Mouse (Mus musculus) limb, embryonic 13.5 days (tissue): ENCODE results near the gene Ltf. TPM values are rescaled to one million over a fixed set of nuclear protein-coding genes. Genes with fewer than 3 reads are reported as not detected.
A peak's percentile ranks its signal among the peaks of the same experiment; 100 is the strongest.

ENCODE experiments used
- ATAC-seq: fragments of 200-750 bp; cut with Nextera tagmentation; 2 replicates; pipeline ENCODE4 v1.8.0; 2017; ENCODE audit warnings: low read depth, moderate number of reproducible peaks, moderate TSS enrichment; ENCODE audit not compliant: low FRiP score
- H3K27ac ChIP-seq: fragments of 300-500 bp; sonication (generic); 2 replicates; pipeline ENCODE4 v1.5.1; 2015; ENCODE audit warnings: inconsistent platforms, mild to moderate bottlenecking, moderate library complexity
- H3K27me3 ChIP-seq: fragments of 300-500 bp; sonication (generic); 2 replicates; pipeline ENCODE4 v1.6.1; 2015; ENCODE audit warnings: mild to moderate bottlenecking, inconsistent platforms
- H3K36me3 ChIP-seq: fragments of 300-500 bp; sonication (generic); 2 replicates; pipeline ENCODE4 v1.6.1; 2015; ENCODE audit warnings: inconsistent platforms, mild to moderate bottlenecking, moderate library complexity
- H3K4me1 ChIP-seq: fragments of 300-500 bp; sonication (generic); 2 replicates; pipeline ENCODE4 v1.6.1; 2015; ENCODE audit warnings: inconsistent platforms
- H3K4me2 ChIP-seq: fragments of 300-500 bp; sonication (generic); replicated peaks from 2 replicates; pipeline ENCODE4 v1.6.1; 2015; ENCODE audit warnings: inconsistent platforms, mild to moderate bottlenecking, moderate library complexity
- H3K4me3 ChIP-seq: fragments of 300-500 bp; sonication (generic); 2 replicates; pipeline ENCODE4 v1.5.1; 2015; ENCODE audit warnings: moderate library complexity, mild to moderate bottlenecking, inconsistent platforms
- H3K9ac ChIP-seq: fragments of 300-500 bp; sonication (generic); 2 replicates; pipeline ENCODE4 v1.6.1; 2015; ENCODE audit warnings: mild to moderate bottlenecking, inconsistent platforms
- H3K9me3 ChIP-seq: fragments of 300-500 bp; sonication (generic); 2 replicates; pipeline ENCODE4 v1.6.1; 2016; ENCODE audit warnings: inconsistent platforms
- WGBS: fragments of 180-500 bp; shearing (Covaris S2); methylation state at CpG from one replicate; pipeline ENCODE4 v1.1.7; 2015; 5-methylcytosine and 5-hydroxymethylcytosine counted together
- polyA plus RNA-seq: library from polyadenylated mRNA; unstranded; fragments of >200 nt; fragmentation: Nextera tagmentation; extraction: Ambion mirVana; gene quantifications from 2 replicates; pipeline ENCODE4 v1.2.1, GENCODE M21; 2015

The Ltf gene
- polyA plus RNA-seq: 0.69 and 0.73 TPM in 2 replicates

DNA sequence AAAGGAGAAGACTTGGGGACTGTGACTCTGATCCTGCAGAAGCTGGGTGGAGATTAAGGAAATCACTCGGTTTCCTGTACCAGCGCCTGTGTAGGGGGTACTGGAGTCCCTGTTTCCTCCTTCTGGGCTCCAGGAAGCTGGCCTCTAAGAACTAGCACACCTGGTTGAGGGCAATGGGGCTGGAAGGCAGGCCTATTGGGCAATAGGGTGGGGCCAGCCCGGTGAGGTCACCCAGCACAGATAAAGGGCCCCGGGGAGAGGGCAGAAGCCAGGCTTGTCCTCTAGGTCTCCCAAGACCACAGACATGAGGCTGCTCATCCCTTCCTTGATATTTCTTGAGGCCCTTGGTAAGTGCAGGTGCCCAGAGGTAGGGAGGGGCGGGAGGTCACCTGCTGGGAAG is at the start of gene Ltf:
Ltf (plus strand) TSS at position 250 of the 400 bp plus-strand sequence.
- ATAC-seq: no peak
- H3K36me3 ChIP-seq: no peaks in the 10 kb centered on the region
- H3K27me3 ChIP-seq: no peaks in the 10 kb centered on the region
- H3K4me1 ChIP-seq: peaks cover 7% of the 10 kb centered on the region
- H3K4me3 ChIP-seq: no peak within 1 kb of the TSS
- no peak within 1 kb of the TSS for H3K4me2 ChIP-seq
- 83% methylated on average over 5 of the region's 5 CpGs for WGBS
- no peak within 1 kb of the TSS for H3K9ac ChIP-seq
- no peaks in the 10 kb centered on the region for H3K9me3 ChIP-seq
- H3K27ac ChIP-seq: no peak within 1 kb of the TSS

GRCm38 (mm10) chr9:110979411-110979810 is 39.7 kb upstream of the Ltf start:
- Histone ChIP-seq H3K9me3 (no peaks in the 10 kb centered on the region), H3K4me2 (no peak overlapping the region), H3K4me3 (no peak overlapping the region), H3K9ac (no peak overlapping the region), H3K36me3 (no peaks in the 10 kb centered on the region), H3K4me1 (no peaks in the 10 kb centered on the region), H3K27ac (no peak overlapping the region), H3K27me3 (no peaks in the 10 kb centered on the region)
- ATAC-seq: no peak
- 95% methylated on average over 11 of the region's 11 CpGs for WGBS

DNA sequence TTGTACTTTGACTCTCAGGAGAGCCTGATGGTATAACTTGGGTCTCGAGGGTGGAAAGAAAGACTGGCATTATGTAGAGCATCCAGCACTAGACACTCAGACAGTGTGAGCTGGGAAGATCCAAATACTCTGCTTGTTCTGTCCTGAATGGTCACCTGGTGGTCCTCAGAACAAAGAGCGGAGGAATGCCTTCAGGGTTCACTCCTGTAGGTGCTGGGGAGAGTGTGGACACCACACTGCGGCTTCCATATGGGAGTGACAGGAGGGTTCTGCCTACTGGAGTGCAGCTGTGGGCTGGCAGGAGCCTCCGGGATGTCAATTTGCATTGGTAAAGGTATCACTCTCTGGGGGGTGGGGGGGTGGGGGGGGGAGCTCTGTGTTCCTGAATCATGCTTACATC is 36.7 kb upstream of the Ltf start:
- H3K4me3 ChIP-seq: no peak overlapping the region
- no peaks in the 10 kb centered on the region for H3K4me1 ChIP-seq
- no peaks in the 10 kb centered on the region for H3K27me3 ChIP-seq
- no peak overlapping the region for H3K4me2 ChIP-seq
- no peaks in the 10 kb centered on the region for H3K9me3 ChIP-seq
- WGBS: 69% methylated on average over 4 of the region's 4 CpGs
- no peak for ATAC-seq
- no peaks in the 10 kb centered on the region for H3K36me3 ChIP-seq
- H3K9ac ChIP-seq: no peak overlapping the region
- H3K27ac ChIP-seq: no peak overlapping the region

DNA sequence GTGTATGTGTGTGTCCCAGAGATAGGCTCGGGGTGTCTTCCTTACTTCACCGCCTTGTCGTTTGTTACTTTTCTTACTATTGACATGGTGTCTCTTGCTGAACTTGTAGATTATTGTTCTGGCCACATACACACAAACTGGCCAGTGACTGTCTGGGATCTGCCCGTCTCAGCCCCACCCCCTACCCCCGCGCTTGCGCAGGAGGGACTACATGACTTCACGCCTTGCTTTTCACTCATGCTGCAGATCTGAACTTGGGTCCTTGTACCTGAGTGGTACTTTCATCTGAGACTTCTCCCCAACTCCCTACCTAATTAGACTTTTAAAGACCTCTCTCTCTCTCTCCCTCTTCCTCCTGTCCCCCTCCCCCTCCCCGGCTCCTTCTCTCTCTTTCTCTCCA is 35.0 kb upstream of the Ltf start:
- Histone ChIP-seq H3K27ac (no peak overlapping the region), H3K9ac (no peak overlapping the region), H3K4me3 (no peak overlapping the region), H3K4me1 (no peaks in the 10 kb centered on the region), H3K27me3 (no peaks in the 10 kb centered on the region), H3K36me3 (no peaks in the 10 kb centered on the region), H3K9me3 (no peaks in the 10 kb centered on the region), H3K4me2 (no peak overlapping the region)
- no peak for ATAC-seq
- 89% methylated on average over 9 of the region's 9 CpGs for WGBS

- Histone ChIP-seq H3K9me3 (no peaks in the 10 kb centered on the region), H3K27me3 (no peaks in the 10 kb centered on the region), H3K27ac (no peak overlapping the region), H3K9ac (no peak overlapping the region), H3K4me1 (no peaks in the 10 kb centered on the region), H3K4me2 (no peak overlapping the region), H3K4me3 (no peak overlapping the region), H3K36me3 (no peaks in the 10 kb centered on the region)
- ATAC-seq: no peak
- WGBS: 95% methylated on average over 5 of the region's 5 CpGs
Measured at GRCm38 (mm10) chr9:110985541-110985940, 33.5 kb upstream of the Ltf start.

GRCm38 (mm10) chr9:110985951-110986350 is 33.1 kb upstream of the Ltf start:
- no peak for ATAC-seq
- 84% methylated on average over 8 of the region's 8 CpGs for WGBS

DNA sequence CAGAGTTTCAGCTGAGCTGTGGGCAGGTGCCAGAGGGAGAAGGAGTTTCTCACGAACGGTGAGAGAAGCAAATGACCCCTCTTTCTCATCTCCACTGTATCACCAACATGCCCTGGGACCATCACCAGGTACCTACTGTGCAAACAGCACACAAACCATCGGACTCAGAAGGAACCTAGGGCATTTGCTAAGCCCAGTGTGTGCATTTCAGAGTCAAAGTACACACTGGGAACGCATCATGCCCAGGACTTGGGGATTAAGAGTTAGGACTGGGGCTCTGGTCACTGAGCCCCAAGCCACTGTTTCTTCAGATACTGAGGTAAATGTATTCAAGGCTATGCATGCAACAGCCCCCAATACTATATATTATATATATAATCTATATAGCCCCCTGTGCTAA is 31.7 kb upstream of the Ltf start:
- no peak overlapping the region for H3K27ac ChIP-seq
- H3K4me3 ChIP-seq: no peak overlapping the region
- no peak for ATAC-seq
- H3K4me2 ChIP-seq: no peak overlapping the region
- no peak overlapping the region for H3K9ac ChIP-seq
- no peaks in the 10 kb centered on the region for H3K36me3 ChIP-seq
- no peaks in the 10 kb centered on the region for H3K9me3 ChIP-seq
- no peaks in the 10 kb centered on the region for H3K4me1 ChIP-seq
- 76% methylated on average over 4 of the region's 4 CpGs for WGBS
- no peaks in the 10 kb centered on the region for H3K27me3 ChIP-seq

More at GRCm38 (mm10) chr9:110985951-110986350, 33.1 kb upstream of the Ltf start:
- H3K27ac ChIP-seq: no peak overlapping the region
- no peaks in the 10 kb centered on the region for H3K27me3 ChIP-seq
- H3K9ac ChIP-seq: no peak overlapping the region
- no peaks in the 10 kb centered on the region for H3K36me3 ChIP-seq
- H3K4me3 ChIP-seq: no peak overlapping the region
- H3K9me3 ChIP-seq: no peaks in the 10 kb centered on the region
- H3K4me1 ChIP-seq: no peaks in the 10 kb centered on the region
- H3K4me2 ChIP-seq: no peak overlapping the region

DNA sequence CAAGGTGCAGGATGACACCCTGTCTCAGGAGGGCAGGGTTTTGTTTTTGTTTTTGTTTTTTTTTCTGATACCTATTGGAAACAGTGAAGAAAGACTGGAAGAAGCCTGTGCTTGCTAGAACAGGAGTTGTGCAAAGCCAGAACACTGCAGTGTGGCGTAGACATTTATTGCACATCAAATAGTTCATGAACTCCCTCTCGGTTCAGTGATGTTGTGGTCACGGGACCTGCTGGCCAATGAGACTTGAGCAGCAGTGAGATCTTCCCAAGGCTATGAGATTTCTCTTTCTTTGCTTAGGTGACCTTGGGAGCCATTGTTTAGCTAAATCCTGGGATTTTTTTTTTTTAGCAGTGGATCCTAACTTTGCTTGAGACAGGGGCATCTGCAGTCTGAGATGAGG is 31.0 kb upstream of the Ltf start:
- no peaks in the 10 kb centered on the region for H3K4me1 ChIP-seq
- H3K36me3 ChIP-seq: no peaks in the 10 kb centered on the region
- no peak overlapping the region for H3K27ac ChIP-seq
- no peaks in the 10 kb centered on the region for H3K27me3 ChIP-seq
- no peak overlapping the region for H3K9ac ChIP-seq
- H3K9me3 ChIP-seq: no peaks in the 10 kb centered on the region
- WGBS: 59% methylated on average over 3 of the region's 3 CpGs
- H3K4me2 ChIP-seq: no peak overlapping the region
- no peak overlapping the region for H3K4me3 ChIP-seq
- no peak for ATAC-seq

- Histone ChIP-seq H3K9me3 (no peaks in the 10 kb centered on the region), H3K4me1 (no peaks in the 10 kb centered on the region), H3K4me3 (no peak overlapping the region), H3K27me3 (no peaks in the 10 kb centered on the region), H3K27ac (no peak overlapping the region), H3K4me2 (no peak overlapping the region), H3K9ac (no peak overlapping the region), H3K36me3 (no peaks in the 10 kb centered on the region)
- WGBS: 61% methylated on average over 4 of the region's 4 CpGs
- ATAC-seq: no peak
Measured at GRCm38 (mm10) chr9:110989141-110989540, 29.9 kb upstream of the Ltf start.

DNA sequence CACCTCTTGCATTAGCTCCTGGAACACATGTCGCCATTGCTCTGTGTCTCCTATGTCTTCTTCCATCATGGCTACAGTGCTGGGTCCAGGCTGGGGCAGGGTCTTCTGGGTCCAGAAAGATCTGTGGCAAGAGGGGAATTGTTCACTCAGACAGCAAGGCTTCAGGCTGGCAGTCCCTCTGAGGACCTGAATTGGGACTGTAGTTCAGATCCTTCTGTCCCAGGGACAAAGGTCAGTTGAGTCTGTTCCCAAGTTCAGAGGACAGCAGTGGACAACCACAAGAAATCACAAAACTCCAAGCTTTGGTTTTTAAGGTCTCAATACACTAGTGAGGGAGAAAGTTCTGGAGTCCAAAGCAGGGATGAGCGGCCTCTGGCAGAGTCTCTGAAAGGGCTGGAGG is 29.5 kb upstream of the Ltf start:
- Histone ChIP-seq H3K4me3 (no peak overlapping the region), H3K27ac (no peak overlapping the region), H3K9me3 (no peaks in the 10 kb centered on the region), H3K4me1 (no peaks in the 10 kb centered on the region), H3K9ac (no peak overlapping the region), H3K27me3 (no peaks in the 10 kb centered on the region), H3K4me2 (no peak overlapping the region), H3K36me3 (no peaks in the 10 kb centered on the region)
- no peak for ATAC-seq
- 96% methylated on average over 2 of the region's 2 CpGs for WGBS

DNA sequence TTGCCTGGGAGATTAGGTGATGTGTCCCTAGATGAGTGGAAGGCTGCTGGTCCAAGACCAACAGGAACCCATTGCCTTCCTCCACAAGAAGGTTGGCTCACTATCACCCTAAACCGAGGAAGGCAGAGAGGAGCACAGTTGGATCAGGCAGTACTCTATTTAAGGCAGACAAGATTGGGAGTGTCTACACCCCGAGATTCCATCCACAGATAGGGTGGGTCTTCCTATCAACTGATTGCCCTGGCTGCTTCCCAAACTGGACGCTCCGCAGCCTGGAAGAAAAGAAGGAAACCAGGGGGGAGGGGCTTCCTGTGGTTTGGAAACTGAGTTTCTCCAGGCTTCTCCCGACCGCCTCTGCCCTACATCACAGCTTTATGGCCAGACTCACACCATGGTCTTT is 28.9 kb upstream of the Ltf start, which contains the start of gene Rtp3:
Rtp3 (minus strand) TSS at position 380 of the 400 bp plus-strand sequence.
- no peaks in the 10 kb centered on the region for H3K9me3 ChIP-seq
- no peaks in the 10 kb centered on the region for H3K36me3 ChIP-seq
- no peaks in the 10 kb centered on the region for H3K27me3 ChIP-seq
- no peak within 1 kb of the TSS for H3K4me3 ChIP-seq
- WGBS: 54% methylated on average over 6 of the region's 6 CpGs
- H3K4me1 ChIP-seq: no peaks in the 10 kb centered on the region
- no peak within 1 kb of the TSS for H3K27ac ChIP-seq
- no peak within 1 kb of the TSS for H3K4me2 ChIP-seq
- no peak for ATAC-seq
- no peak within 1 kb of the TSS for H3K9ac ChIP-seq

DNA sequence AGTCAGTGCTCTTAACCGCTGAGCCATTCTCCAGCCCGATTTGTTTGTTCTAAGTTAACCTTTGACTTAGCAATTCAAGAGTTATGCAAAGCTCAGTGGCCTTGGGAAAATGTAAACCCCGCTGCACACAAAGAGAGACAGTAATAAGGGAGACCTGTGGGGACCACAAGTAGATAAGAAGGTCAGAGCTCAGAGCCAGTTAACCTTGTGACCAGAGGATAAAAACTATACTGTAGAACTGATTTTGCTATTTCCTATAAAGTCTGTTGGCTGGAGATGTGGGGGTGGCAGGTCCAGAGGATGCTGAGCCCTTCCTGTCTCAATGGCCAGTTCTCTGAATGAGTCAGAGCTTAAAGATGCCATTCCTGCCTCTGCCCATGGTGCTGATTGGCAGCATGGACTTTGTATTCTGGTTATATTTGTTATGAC is 25.8 kb upstream of the Ltf start:
- 54% methylated on average over 3 of the region's 3 CpGs for WGBS
- H3K27ac ChIP-seq: no peak overlapping the region
- ATAC-seq: no peak

DNA sequence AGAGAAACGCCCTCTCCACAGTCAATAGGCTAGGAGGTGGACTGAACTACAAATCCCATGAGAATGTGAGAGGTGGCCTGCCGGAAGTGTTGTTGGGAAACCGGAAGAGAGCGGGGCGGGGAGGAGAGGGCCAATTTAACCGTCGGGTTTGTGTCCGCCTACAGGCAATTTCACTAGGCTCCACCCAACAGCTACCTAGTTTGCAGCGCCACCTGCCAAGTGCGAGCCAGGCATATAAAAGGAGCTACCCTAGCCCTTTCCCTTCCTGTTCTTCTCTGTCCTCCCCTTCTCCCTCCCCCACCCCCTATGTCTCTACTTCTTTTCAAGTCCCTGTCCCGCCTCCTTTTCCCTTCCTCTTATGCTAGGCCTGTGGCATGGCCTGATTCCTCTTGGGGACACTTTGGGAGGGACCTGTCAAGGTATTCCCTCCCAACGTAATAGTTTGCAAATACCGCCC is 24.3 kb upstream of the Ltf start:
- H3K9me3 ChIP-seq: no peaks in the 10 kb centered on the region
- 8% methylated on average over 13 of the region's 13 CpGs for WGBS
- no peaks in the 10 kb centered on the region for H3K4me1 ChIP-seq
- no peak overlapping the region for H3K27ac ChIP-seq
- ATAC-seq: peak; percentile 86
- H3K9ac ChIP-seq: no peak overlapping the region
- no peaks in the 10 kb centered on the region for H3K36me3 ChIP-seq
- no peaks in the 10 kb centered on the region for H3K27me3 ChIP-seq
- H3K4me3 ChIP-seq: peak overlapping the region; percentile 43
- peak overlapping the region; percentile 55 for H3K4me2 ChIP-seq

More for the DNA sequence above, 25.8 kb upstream of the Ltf start:
- Histone ChIP-seq H3K4me1 (no peaks in the 10 kb centered on the region), H3K36me3 (no peaks in the 10 kb centered on the region), H3K9ac (no peak overlapping the region), H3K9me3 (no peaks in the 10 kb centered on the region), H3K4me3 (no peak overlapping the region), H3K4me2 (no peak overlapping the region), H3K27me3 (no peaks in the 10 kb centered on the region)
